Mouse (Mus musculus): ENCODE measurements at regions not wholly inside any gene's neighbourhood (a gene's known extent, or its start where the extent isn't known, plus 50 kb on each side); places are given as distances from the start of the nearest gene placed in this dataset.
A peak's percentile ranks its signal among the peaks of the same experiment; 100 is the strongest.

DNA sequence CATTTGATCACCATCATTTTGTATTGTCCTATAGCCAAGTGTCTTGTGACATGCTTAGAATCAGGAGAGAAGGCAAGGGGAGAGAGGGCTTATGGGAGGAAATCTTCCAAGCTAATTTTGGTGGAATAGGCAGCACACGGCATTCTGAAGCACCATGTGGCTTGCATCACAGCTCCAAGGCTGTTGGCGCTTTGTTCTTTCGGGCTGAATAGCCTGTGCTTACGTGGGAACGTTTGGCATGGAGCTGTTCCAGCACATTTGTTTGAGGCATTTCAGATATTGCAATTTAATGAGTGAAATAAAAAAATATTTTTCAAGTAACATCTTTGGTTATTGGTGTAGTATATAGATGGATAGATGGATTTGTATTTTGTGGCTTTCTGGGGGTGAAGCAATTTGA is 598.5 kb upstream of the Nrp1 start:
- no peak overlapping the region for H3K9ac ChIP-seq (replicated peaks)
- H3K27ac ChIP-seq, result no peak overlapping the region
- no peak for ATAC-seq
- no peaks in the 10 kb centered on the region for H3K27me3 ChIP-seq
- H3K4me3 ChIP-seq (replicated peaks), result no peak overlapping the region
- no peak overlapping the region for H3K4me2 ChIP-seq (replicated peaks)
- WGBS, result 89% methylated on average over 5 of the region's 5 CpGs
- no peaks in the 10 kb centered on the region for H3K9me3 ChIP-seq
- no peaks in the 10 kb centered on the region for H3K4me1 ChIP-seq (replicated peaks)
- H3K36me3 ChIP-seq, result no peaks in the 10 kb centered on the region

DNA sequence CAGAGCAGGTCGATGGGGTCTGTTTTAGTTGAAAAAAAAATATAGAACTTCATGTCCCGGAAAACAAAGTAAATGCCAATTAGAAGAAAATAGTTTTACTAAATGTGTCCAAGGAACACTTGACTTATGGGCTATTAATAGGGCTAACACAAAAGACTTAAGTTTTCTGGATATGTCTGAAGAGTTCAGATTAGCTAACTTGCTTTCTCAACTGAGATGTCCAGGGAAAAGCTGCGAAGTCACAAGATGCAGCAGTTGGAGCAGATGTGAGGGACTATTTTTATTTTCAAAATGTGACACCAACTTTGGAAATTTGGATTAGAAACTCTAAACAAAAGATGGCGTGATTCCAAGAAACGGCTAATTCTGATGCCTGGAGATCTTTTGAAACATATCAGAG is 593.2 kb upstream of the Nrp1 start:
- WGBS, result 87% methylated on average over 5 of the region's 5 CpGs
- no peak overlapping the region for H3K9ac ChIP-seq (replicated peaks)
- no peaks in the 10 kb centered on the region for H3K27me3 ChIP-seq
- H3K4me2 ChIP-seq (replicated peaks), result no peak overlapping the region
- no peaks in the 10 kb centered on the region for H3K4me1 ChIP-seq (replicated peaks)
- no peak overlapping the region for H3K27ac ChIP-seq
- H3K36me3 ChIP-seq, result no peaks in the 10 kb centered on the region
- no peak for ATAC-seq
- no peak overlapping the region for H3K4me3 ChIP-seq (replicated peaks)
- H3K9me3 ChIP-seq, result no peaks in the 10 kb centered on the region

DNA sequence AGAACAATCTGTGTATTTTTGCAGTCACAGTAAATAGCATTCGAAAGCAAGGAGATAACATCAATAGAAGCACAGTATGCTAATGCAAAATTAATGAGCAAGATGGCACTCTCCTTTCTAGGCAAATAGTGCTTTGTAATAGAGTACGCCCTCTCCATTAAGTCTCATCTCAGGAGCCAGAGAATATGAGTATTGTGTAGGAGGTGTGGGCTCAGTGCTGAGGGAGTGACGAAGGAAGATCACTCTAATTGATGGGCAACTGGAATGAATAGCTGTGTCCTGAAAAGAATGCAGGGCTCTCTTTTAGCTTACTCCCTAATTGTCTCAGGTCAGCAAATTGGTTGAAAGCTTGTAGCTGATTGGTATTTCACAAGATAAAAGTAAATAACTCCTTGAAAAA is 590.1 kb upstream of the Nrp1 start:
- H3K9ac ChIP-seq (replicated peaks), result no peak overlapping the region
- H3K4me1 ChIP-seq (replicated peaks), result no peaks in the 10 kb centered on the region
- no peak overlapping the region for H3K27ac ChIP-seq
- ATAC-seq, result no peak
- no peaks in the 10 kb centered on the region for H3K36me3 ChIP-seq
- no peak overlapping the region for H3K4me3 ChIP-seq (replicated peaks)
- no peaks in the 10 kb centered on the region for H3K9me3 ChIP-seq
- H3K27me3 ChIP-seq, result no peaks in the 10 kb centered on the region
- no peak overlapping the region for H3K4me2 ChIP-seq (replicated peaks)
- WGBS, result 36% methylated on average over 3 of the region's 3 CpGs

DNA sequence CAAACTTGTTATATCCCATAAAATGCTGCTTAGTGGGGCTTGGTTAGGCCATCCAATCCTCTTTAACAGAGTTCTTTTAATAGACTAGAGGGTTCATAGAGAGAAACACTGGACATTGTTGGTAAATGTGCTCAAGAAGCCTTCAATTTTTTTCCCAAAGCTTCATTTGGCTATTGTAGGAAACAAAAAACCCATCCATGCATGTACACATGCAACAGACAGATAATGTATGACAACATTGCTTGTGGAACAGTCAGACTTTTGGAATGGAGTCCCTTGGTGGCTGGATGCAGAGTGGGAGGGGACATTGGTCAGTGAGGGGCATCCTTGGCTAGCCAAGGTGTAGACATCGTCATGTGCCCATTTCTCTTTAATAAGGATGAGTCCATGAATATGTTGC is 588.8 kb upstream of the Nrp1 start:
- H3K36me3 ChIP-seq, result no peaks in the 10 kb centered on the region
- no peak overlapping the region for H3K4me3 ChIP-seq (replicated peaks)
- no peak overlapping the region for H3K9ac ChIP-seq (replicated peaks)
- no peak overlapping the region for H3K27ac ChIP-seq
- no peaks in the 10 kb centered on the region for H3K9me3 ChIP-seq
- no peak overlapping the region for H3K4me2 ChIP-seq (replicated peaks)
- no peak for ATAC-seq
- WGBS, result 98% methylated on average over 1 of the region's 1 CpGs
- H3K4me1 ChIP-seq (replicated peaks), result peaks cover 2% of the 10 kb centered on the region; the same call in 1 of the 2 replicates
- H3K27me3 ChIP-seq, result no peaks in the 10 kb centered on the region

- Histone ChIP-seq H3K9me3 (no peaks in the 10 kb centered on the region), H3K27me3 (no peaks in the 10 kb centered on the region), H3K4me3 (replicated peaks) (no peak overlapping the region), H3K4me1 (replicated peaks) (peaks cover 14% of the 10 kb centered on the region), H3K4me2 (replicated peaks) (no peak overlapping the region), H3K9ac (replicated peaks) (no peak overlapping the region), H3K36me3 (no peaks in the 10 kb centered on the region), H3K27ac (no peak overlapping the region)
- WGBS, result 82% methylated on average over 1 of the region's 1 CpGs
- ATAC-seq, result no peak
These were observed 586.6 kb upstream of the Nrp1 start for GRCm38 (mm10) chr8:127771781-127772180.

DNA sequence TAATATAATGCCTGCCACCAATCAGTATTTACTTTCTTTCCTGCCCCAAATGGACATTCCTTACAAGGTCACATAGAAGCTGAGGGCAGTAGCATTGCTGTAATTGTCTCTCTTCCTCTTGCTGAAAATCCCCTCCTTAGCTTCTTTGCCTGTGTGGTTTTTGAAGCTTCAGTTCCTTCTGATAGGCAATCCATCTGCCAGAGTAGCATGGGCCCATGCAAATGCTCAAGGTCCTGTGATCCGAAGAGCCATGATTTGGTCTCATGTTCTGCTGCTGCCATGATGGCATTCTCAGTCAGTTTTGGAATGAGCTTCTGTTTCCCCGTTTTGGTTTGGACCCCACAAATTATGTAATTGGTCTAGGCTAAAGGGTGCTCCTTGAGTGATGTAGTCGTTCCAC is 586.0 kb upstream of the Nrp1 start:
- 98% methylated on average over 3 of the region's 3 CpGs for WGBS
- Histone ChIP-seq H3K27me3 (no peaks in the 10 kb centered on the region), H3K4me1 (replicated peaks) (peaks cover 14% of the 10 kb centered on the region), H3K36me3 (no peaks in the 10 kb centered on the region), H3K27ac (no peak overlapping the region), H3K9me3 (no peaks in the 10 kb centered on the region), H3K9ac (replicated peaks) (no peak overlapping the region), H3K4me3 (replicated peaks) (no peak overlapping the region), H3K4me2 (replicated peaks) (no peak overlapping the region)
- no peak for ATAC-seq

DNA sequence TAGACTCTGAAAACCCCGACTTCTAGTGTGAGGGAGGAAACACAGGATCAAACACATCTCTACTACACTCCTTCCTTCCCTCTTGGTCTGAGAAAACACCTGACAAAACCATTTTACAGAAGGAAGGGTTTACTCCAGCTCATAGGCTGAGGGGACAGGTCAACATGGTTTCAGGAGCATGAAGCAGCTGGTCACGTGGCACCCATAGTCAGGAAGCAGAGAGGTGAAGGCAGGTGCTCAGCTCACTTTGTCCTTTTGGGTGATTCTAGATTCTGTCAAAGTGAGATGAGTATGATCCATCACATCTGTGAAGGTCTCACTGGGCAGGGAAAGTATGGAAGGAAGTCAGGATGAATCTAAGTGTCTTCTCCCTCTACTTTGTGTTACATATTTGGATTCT is 585.5 kb upstream of the Nrp1 start:
- no peak overlapping the region for H3K27ac ChIP-seq
- no peaks in the 10 kb centered on the region for H3K9me3 ChIP-seq
- H3K27me3 ChIP-seq, result no peaks in the 10 kb centered on the region
- no peaks in the 10 kb centered on the region for H3K36me3 ChIP-seq
- H3K4me3 ChIP-seq (replicated peaks), result no peak overlapping the region
- no peak for ATAC-seq
- WGBS, result 96% methylated on average over 2 of the region's 2 CpGs
- no peak overlapping the region for H3K9ac ChIP-seq (replicated peaks)
- H3K4me1 ChIP-seq (replicated peaks), result peaks cover 14% of the 10 kb centered on the region
- no peak overlapping the region for H3K4me2 ChIP-seq (replicated peaks)

- peaks cover 24% of the 10 kb centered on the region for H3K4me1 ChIP-seq (replicated peaks)
- no peak overlapping the region for H3K4me2 ChIP-seq (replicated peaks)
- H3K9me3 ChIP-seq, result no peaks in the 10 kb centered on the region
These were observed 583.8 kb upstream of the Nrp1 start for GRCm38 (mm10) chr8:127774642-127775041.

DNA sequence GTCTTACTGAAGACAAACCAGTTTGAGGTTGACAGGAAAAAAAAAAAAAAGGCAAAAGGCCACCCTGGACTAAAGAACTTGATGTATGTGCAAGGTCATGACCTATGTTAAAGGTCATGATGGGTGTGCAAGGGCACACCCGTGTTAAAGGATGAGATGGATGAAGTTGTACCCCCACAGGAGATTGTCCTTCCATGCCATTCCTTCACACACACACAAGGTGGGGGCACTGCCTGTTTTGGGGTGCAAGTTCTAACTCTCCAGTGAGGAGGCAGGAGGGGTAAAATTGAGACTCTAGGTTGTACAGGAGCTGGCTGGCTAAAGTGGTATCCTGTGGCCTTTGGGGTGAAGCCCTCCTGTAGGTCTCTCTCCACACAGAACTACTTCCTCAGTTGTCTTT is 583.2 kb upstream of the Nrp1 start:
- Histone ChIP-seq H3K36me3 (no peaks in the 10 kb centered on the region), H3K4me3 (replicated peaks) (no peak overlapping the region), H3K4me2 (replicated peaks) (no peak overlapping the region), H3K4me1 (replicated peaks) (peaks cover 25% of the 10 kb centered on the region), H3K9me3 (no peaks in the 10 kb centered on the region), H3K27me3 (no peaks in the 10 kb centered on the region), H3K27ac (peak overlapping the region; percentile 5; the same call in 1 of the 2 replicates), H3K9ac (replicated peaks) (no peak overlapping the region)
- ATAC-seq, result no peak
- WGBS, result 0% methylated on average over 1 of the region's 1 CpGs

More at GRCm38 (mm10) chr8:127774642-127775041, 583.8 kb upstream of the Nrp1 start:
- no peak overlapping the region for H3K9ac ChIP-seq (replicated peaks)
- no peak overlapping the region for H3K4me3 ChIP-seq (replicated peaks)
- H3K27ac ChIP-seq, result no peak overlapping the region
- peak; percentile 51; the same call in 1 of the 2 replicates for ATAC-seq
- H3K36me3 ChIP-seq, result no peaks in the 10 kb centered on the region
- no peaks in the 10 kb centered on the region for H3K27me3 ChIP-seq
- 48% methylated on average over 9 of the region's 9 CpGs for WGBS

DNA sequence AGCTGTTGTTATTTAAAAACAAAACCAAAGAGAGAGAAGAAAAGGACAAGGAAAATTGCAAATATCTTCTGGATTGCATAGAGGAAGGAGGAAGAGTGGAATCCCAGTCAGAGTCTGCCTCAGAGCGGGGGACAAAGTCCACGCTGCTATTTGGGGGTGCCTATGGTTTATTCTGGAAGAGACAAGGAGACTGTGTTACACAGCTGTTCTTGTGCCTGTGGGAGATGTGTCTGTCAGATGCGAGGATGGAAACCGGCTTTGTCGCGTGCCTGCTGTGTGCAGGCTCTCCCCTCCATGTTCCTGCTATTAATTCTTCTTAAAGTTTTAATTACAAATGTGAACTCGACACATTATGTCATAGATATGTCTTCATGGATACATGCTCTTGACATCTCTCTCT is 582.7 kb upstream of the Nrp1 start:
- ATAC-seq, result 0 out of 2 replicates have a peak, but pooled peaks have one; percentile 51
- Histone ChIP-seq H3K36me3 (no peaks in the 10 kb centered on the region), H3K9ac (replicated peaks) (no peak overlapping the region), H3K27ac (no peak overlapping the region), H3K4me1 (replicated peaks) (peaks cover 25% of the 10 kb centered on the region), H3K4me2 (replicated peaks) (no peak overlapping the region; the same call in 1 of the 2 replicates), H3K27me3 (no peaks in the 10 kb centered on the region), H3K4me3 (replicated peaks) (no peak overlapping the region), H3K9me3 (no peaks in the 10 kb centered on the region)
- 8% methylated on average over 7 of the region's 7 CpGs for WGBS

- ATAC-seq, result no peak
- Histone ChIP-seq H3K9ac (replicated peaks) (no peak overlapping the region), H3K4me3 (replicated peaks) (no peak overlapping the region), H3K9me3 (no peaks in the 10 kb centered on the region), H3K27ac (peak overlapping the region; percentile 0; the same call in 1 of the 2 replicates), H3K4me1 (replicated peaks) (peaks cover 25% of the 10 kb centered on the region), H3K36me3 (no peaks in the 10 kb centered on the region), H3K4me2 (replicated peaks) (no peak overlapping the region), H3K27me3 (no peaks in the 10 kb centered on the region)
- WGBS, result 71% methylated on average over 4 of the region's 4 CpGs
These were observed 579.9 kb upstream of the Nrp1 start for GRCm38 (mm10) chr8:127778352-127779020.

- H3K27ac ChIP-seq, result no peak overlapping the region
These were observed 579.2 kb upstream of the Nrp1 start for GRCm38 (mm10) chr8:127779021-127779689.

More at GRCm38 (mm10) chr8:127779021-127779689, 579.2 kb upstream of the Nrp1 start:
- Histone ChIP-seq H3K9me3 (no peaks in the 10 kb centered on the region), H3K27me3 (no peaks in the 10 kb centered on the region), H3K4me1 (replicated peaks) (peaks cover 25% of the 10 kb centered on the region), H3K4me2 (replicated peaks) (no peak overlapping the region), H3K36me3 (no peaks in the 10 kb centered on the region), H3K9ac (replicated peaks) (no peak overlapping the region), H3K4me3 (replicated peaks) (no peak overlapping the region)
- WGBS, result 54% methylated on average over 7 of the region's 7 CpGs
- no peak for ATAC-seq

Data from midbrain, embryonic 13.5 days (tissue).